Mouse (Mus musculus): ENCODE data around the gene Pde10a. TPM values are rescaled to one million over a fixed set of nuclear protein-coding genes. Genes with fewer than 3 reads are reported as not detected.

Pde10a gene
- total RNA-seq, 2 experiments from 2014 or later, result 20.6 to 62.1 TPM

DNA sequence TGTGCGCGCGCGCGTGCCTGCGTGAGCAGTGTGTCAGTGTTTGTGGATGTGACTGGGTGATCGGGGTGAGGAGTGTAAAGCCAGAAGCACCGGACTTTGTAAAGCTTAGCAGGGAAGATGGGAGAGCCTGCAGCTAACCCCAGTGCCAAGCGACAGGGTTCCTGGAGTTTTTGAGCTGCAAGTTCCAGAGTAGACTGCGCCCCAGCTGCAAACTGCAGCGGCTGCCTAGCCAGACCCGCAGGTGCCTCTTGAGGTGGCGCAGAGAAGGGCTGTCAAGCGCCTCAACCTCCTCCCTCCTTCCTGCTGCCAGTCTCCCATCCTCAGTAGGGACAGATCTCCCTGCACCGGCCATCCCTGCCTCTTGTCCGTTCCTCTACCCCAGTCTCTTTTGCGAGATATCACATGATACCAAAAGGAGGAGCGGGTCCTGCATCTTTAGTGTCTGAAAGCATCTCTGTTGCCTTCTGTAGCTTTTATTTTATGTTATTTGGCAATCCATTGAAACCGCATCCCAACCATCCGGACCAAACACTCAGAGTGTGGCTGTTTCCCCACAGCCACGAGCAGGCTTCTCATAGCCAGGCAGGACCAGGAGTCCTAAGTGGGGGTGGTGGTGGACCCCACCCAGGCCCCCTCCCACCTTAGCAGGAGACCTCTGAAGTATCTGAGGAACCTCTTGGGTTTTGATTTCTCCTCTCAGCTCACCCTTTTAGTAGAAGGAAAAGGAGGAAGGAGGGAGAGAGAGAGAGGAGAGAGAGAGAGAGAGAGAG lies 984 bp downstream of the Pde10a start:
- peak; percentile 33 to 42 for DNase-seq

DNA sequence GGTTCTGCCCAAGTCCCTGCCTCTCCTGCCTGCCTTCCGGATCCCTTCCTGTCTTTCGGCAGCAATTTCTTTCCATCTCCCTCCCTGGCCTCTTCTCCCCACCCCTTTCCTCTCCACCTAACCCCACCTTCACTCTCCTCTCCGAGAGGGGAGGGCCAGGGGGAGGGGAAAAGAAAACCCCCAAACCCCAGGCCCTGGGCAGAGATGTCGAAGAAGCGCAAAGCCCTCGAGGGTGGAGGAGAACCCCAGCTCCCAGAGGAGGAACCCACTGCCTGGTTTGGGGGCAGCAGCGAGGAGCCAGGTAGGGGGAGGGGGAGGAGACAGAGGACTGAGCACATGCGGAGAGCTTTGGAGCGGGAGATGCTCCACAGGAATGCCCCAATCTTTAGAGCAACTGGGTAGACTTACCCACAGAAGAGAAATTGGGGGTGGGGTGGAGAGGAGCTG lies 1.7 kb downstream of the Pde10a start:
- DNase-seq, result no peak

DNA sequence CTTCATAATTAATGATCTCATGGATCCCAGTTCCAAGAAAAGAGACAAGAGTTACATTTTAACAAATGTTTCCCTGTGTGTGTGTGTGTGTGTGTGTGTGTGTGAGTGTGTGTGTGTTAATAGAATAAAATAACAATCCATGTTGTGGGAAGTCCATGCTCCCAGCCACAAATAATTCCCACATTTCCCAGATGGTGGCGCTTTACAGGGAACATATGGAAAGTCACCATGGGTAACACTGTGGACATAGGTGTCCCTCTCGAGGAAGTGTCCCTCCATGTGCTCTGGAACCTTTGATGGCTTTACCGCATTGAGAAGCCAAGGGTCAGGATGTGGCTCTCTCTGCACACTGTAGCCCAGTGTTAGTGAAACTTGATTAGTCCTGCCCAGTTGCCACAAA lies 3.5 kb downstream of the Pde10a start:
- DNase-seq, result no peak

DNA sequence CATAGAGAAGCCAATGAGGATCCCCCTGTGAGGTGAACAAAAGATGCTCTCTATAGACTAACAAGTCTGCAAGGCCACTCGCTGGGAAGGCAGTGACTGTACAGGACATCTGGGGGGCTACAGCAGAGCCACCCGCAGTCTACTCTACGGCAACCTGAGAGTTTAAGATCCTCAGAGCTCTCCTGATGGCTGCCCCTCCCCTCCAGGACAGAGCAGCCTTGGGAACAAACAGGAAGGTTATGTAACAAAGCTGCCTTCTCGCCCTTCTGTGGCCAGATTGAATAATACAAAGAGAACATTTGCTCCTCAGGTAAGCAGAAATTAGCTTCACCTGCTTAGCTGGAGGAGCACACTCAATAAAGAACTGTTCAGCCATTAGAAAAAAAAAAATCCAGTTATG lies 7.4 kb downstream of the Pde10a start:
- DNase-seq, result peak in 1 of 2 experiments; percentile 30

DNA sequence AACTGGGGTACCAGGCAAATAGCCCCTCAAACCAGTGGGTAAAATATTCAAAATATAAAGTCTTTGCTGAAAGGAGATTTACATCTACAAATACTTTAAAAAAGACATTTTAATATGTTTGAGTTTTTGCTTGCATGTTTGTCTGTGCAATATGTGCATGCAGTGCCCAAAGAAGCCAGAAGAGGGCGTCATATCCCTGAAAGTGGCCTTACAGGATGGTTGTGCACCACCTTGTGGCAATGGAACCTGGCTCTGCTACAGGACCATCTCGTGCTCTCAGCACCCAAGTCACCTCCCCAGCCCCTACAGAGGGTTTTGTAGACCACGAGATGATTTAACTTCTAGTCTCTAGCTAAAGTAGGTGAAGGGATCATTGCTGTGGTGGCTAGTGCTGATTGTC lies 8.7 kb downstream of the Pde10a start:
- peak in 1 of 2 experiments; percentile 40 for DNase-seq

DNA sequence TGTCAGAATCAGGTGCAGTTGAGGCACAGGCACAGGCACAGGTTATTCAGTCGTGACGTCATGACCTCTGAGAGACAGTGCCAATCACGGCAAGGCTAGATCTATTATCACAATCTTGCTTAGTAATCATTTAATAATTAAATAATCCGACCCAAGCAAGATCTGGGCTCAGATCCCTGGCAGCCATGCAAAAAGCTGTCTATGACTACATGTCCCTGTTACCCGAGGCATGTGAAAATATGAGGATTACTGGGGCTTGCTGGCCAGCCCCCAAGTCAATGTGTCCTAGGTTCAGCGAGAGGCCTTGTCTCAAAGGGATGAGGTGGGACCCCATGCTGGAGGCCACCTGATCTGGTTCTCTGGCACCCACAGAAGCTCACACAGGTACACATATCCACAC lies 11.3 kb downstream of the Pde10a start:
- peak; percentile 32 to 42 for DNase-seq

DNA sequence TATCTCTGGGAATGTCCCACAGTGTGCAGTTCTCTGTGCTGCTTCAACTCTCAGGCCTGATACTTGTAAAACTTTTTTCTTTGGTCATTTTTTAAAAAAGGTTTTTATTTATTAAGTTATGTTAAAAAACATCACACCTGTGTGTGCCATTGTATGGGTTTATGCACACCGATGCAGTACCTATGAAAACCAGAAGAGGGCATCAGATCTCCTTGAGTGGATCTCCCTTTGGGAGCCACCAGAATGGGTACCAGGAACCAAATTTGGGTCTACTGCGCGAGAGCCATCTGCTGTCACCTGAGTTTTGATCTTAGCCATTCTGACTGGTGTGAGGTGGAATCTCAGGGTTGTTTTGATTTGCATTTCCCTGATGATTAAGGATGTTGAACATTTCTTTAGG lies 12.9 kb downstream of the Pde10a start:
- DNase-seq, result peak; percentile 9 to 53

DNA sequence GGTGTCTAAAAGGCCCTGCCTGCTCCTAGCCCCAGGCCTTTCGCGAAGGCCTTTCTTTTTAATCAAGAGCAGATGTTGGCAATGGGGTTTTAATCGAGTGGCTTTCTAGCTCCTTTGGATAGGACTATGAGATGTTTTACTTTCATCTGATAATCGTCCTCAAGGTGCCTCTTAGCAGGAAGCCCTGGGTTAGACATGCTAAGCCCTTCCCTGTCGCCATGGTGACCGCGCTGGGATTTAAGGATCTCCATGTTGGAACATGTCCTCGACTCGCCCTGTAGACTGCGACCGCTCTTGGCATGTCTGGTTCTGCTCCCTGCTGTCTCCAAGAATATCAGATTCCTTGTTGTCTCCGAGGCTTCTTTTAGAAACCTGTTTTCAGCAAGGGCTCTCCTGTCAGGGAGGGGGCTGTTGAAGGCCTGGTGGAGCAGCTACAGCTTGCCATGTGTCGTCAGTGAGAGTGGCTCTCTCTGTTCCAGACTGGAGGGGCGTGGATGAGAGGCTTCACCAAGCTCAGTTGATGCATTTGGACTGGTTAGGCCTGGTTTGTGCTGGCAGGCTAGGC lies 16.9 kb downstream of the Pde10a start:
- DNase-seq, result no peak

DNA sequence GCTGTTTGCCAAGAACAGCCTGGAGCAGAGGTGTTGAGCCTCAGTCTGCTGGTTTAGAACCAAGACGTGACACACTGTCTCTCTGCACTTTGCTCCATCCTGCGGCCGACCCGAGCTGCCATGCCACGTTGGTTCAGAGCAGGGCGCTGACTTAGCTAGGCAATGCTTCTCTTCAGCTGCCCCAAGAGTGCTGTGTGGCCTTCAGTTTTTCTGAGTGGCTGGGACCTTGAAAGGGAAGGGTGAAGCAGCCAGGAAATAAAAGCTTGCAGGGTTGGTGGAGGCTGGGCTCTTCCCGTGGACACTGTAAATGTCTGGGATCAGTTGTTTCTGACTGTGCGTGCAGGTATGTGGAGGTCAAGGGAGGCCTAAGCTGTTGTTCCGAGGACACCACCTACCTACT lies 21.2 kb downstream of the Pde10a start:
- peak; percentile 56 to 61 for DNase-seq

DNA sequence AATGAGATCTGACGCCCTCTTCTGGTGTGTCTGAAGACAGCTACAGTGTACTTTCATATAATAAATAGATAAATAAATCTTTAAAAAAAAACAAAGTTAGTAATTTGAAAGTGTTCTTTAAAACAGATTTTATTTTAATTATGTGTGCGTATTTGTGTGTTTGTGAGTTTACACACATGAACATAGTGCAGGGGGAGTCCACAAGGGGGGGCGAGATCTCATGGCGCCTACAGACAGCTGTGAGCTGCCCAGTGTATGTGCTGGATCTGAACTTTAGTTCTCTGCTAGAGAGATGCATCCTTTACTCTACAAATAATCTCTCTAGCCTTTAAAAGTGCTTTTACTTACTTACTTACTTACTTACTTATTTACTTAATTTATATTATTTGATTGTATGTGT lies 23.6 kb downstream of the Pde10a start:
- DNase-seq, result peak in 1 of 2 experiments; percentile 30

DNA sequence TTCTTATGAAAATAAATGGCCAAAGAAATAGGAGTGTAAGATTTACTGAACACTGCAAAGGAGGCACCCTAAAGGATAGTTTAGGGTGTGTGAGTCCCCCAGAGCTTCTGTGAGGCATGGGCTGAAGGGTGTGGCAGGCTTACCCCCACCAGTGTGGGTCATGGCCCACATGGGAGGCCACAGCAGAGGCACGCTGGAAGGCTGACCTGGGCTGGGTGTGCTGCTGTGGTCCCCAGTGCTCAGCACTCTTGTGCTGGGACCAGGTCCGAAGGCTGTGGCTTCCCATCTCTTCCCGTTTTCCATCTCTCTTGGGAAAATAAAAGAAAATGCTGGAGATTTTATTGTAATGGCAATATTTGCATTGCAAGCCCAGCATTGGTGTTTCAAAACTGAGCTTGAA lies 26.5 kb downstream of the Pde10a start:
- no peak for DNase-seq

DNA sequence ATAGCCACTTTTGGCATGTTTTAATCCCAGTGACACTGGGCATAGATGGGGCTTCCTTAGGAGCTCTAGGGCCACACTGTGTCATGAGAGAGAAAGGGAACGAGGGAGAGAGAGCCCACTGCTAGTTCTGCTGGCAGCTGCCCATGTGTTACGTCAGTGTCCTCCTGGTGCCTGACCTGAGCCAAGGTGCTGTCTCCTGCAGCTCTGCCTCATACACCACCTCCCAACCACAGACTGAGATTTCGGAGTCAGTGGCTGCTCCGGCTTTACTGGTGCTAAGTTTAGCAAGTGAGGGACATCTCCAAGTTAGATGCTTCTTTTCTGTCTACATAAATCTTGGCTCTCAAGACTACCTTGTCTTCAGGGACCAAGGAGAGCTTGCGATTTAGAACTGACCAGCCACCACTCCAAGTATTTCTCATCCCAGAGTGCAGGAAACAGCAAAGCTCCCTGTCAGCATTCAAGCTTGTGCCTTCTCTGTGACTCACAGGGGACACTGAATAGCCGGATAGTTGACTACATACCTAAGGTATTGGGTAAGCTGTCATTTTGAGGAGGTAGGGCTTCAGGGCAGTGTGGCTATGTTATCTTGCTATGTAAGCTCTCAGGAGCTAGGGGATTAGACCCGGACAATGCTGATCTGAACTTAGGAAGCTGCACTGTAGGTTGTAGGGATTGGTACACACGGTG lies 27.3 kb downstream of the Pde10a start:
- DNase-seq, result peak; percentile 8 to 36

DNA sequence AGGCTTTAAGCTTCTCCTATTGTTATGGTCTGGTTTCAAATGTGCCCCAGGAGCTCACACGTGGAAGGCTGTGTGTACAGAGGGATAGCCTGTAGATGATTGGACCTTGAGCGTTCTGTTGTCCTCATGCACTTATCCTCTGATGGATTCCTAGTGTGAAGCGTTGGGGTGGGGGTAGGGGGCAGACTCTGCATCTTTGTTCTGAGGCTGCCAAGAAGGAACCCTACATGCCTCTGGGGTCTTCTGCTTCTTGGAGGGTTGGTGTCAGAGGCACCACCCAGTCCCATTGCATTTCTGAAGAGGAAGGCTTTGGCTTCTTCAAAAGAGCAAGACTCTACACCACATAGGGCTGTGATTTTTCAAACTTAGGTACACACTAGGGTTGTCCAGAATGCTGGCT lies 28.4 kb downstream of the Pde10a start:
- DNase-seq, result no peak

DNA sequence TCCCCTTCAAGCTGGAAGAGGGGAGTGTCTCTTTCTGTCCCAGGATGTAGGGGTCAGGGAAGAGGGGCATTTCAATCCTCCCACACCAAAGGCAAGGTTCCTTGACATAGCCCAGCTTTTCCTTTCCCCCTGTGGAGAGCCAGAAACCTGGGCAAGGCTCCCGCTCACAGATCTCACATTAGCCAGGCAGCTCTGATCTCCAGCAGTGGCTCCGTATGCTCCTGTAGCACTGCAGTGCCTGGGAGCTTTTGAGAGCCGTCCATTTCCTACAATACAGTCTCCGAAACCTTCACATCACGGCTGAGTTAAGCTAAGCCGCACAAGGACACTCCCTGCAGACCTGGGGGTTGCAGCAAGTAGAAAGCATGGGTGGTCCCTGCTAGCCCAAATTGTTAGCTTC lies 29.0 kb downstream of the Pde10a start:
- no peak for DNase-seq

DNA sequence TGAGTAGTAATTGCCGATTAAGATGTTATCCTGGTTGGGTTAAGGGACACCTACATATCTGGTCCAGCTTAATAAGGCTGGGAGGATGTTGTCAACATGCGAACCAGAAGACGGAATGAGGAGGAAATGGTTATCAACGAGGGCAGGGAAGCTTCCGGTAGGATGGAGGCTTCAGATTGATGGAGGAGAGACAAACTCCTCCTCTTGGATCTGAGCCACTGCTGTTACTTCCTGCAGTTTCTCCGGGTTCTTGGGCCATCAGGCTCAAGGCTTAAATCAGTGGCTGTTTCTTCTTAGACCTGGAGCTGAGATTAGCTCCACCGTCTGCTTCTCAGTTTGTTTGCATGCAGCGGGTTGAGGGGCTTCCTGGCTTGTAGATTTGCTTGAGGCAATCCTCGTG lies 30.6 kb downstream of the Pde10a start:
- no peak for DNase-seq

DNA sequence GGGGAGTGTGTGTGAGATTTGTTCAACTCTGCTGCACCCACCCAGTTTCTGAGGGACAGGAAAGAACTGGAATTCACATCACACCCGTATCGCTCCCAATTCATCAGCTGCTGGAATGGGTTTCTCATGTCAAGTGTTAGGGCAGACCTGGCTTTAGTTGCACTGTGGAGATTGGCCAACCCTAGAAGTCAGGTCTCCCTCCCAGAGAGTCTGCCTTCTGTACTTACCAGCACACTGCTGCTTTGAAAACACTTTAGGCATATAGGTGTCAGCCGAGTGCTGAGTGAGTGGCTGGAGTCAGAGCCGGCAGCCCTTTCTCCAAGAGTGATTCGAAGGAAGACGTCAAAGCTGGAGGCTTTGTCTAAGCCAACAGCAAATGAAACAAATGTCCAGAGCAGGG lies 31.1 kb downstream of the Pde10a start:
- DNase-seq, result no peak

DNA sequence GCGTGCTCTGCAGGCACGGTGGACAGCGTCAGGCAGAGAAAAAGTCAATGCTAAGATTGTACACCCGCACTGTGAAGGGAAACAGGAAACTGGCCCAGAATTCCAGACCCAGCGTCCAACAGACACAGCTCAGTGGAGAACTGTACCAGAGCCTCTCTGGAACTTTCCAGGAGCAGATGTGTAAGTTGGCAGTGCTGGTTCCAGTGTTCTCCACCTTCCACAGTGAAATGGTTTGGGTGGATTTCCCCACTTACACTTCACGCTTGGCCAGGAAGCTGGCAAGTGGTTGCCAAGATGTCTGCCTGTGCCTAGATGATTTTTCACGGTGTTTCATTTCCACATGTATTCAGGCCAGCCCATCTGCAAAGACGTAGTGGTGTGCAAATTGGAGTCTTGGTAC lies 32.8 kb downstream of the Pde10a start:
- DNase-seq, result no peak

DNA sequence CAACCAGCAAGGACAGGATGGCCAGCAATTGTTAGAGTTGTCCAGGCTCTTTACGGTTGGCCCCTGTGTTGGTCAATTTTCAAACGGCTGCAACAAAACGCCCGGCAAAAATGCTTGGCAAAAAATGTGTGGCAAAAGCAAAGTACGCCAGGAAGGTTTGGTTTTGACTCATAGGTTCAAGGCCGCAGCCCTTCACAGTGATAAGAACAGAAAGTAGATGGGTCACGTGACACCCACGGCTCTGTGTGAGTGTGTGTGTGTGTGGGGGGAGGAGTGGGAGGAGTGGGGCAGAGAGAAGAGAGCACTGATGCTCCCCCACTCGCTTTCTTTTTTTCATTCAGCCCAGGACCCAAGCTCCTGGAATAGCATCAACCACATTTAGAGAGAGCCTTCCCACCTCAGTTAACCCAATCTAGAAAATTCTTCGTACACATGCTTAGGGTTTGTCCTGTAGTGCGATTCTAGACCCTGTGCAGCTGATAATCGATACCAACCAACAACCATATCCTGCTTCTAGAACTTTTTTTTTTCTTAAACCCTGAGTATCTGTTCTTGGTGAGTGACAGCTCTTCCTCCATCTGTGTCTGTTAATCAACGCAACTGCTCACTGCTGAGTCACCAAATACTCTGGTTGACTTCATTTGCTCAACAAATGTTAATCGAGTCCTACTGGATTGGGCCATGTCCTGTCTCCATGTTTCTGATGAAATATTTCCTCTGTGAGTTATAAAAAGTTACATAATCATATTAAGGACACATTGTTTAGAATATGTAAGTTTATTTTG lies 37.1 kb downstream of the Pde10a start:
- peak; percentile 69 to 72 for DNase-seq

DNA sequence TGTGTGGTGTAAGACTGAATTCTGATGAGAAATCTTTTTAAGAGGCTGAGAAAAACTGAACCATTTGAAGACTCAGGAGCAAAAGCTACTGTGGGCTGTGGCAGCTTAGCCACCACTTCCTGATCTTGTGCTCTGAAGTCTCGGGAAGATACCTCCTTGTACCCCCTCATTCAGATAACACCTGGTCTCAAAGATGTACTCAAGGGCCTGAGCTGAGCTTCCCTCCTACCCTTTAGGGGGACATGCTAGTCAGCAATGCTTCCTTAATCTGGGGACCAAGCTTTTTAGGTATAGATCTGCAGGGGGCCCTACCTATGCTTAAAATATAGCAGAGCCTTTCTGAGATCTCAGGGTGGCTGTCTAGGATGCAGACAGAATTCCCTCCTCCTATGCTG lies 37.7 kb downstream of the Pde10a start:
- no peak for DNase-seq

DNA sequence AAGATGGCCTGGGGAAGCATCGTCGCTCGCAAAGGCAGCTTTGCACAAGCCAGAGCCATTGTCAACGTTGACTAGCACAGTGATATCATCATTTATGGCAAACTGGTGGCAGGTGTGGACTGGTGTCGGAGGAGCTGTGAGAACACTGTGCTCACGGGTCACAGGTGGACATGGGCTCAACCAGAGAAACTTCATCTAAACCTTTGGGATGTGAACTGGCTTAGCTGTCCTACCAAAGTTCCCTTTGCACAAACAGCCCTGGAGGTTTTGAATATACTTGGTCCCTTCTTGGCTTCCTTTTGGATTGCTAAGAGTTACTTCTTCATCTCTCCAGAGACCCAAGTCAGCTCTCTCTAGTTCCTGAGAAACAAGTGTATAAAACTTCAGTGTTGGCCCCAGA lies 41.7 kb downstream of the Pde10a start, which contains the start of gene Gm17087:
TSS of gene Gm17087 (minus strand) at position 101 of the 400 bp plus-strand sequence.
- no peak for DNase-seq

DNA sequence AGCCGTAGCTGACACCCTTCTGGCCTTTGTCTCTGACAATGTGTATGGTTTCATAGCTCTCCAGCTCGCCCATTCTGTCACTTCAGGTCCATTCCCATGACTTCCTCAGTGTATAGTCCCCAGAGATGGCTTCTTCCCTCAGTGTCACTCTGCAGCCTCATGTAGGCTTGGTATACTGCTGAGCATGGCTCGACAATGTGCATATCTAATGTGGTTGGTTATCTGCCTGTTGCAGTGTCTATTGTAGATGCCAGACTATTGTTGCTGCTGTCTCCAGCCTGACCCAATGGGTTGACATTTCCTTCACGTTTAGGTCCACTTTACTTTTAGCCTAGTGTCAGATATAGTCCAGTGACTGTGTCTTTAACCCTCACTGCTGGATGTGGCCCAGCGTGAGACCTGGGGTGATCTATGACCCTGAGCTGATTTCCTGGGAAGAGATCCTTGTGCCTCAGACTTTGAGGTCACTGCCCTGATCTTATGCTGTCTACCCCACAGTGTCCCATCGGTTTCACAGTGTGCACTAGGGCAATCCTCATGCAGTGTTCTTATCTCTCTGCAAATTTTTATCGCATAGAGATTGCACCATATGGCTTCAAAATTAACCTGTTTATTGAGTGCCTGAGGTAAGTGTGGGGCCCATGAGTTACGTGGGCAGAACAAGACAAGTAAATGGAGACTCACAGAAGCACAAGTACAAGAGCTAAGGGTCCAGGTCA lies 48.5 kb downstream of the Pde10a start:
- no peak for DNase-seq

DNA sequence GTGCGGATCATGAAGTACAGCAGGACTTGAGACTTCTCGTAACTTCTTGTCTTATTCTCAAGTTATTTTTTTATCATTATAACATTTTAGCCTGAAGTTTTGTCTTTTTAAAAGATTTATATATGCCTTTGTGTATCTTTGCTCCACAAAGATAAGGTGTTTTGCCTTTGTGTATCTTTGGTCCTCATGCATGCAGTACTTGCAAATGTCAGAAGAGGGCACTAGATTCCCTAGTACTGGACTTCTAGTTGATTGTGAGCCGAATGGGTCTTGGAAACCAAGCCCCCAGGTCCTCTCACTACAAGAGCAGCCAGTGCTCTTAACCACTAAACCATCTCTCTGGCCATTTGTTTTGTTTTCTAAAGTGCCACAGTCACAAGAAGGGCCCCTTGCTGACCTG lies 55.2 kb downstream of the Pde10a start:
- DNase-seq, result no peak

Data from adrenal gland, postnatal 36 days (tissue).